Mouse (Mus musculus) limb, embryonic 14.5 days (tissue): ENCODE results near the gene Zc3h7b. TPM values are rescaled to one million over a fixed set of nuclear protein-coding genes. Genes with fewer than 3 reads are reported as not detected.

Experiments
- ATAC-seq: fragments of 200-750 bp; cut with Nextera tagmentation; 2 replicates; pipeline ENCODE4 v1.8.0; 2017; ENCODE audit warnings: low read depth, moderate number of reproducible peaks, moderate TSS enrichment; ENCODE audit not compliant: low FRiP score
- DNase-seq: peaks from one replicate; pipeline ENCODE4 v3.0.0-alpha.2; 2015; ENCODE audit warnings: low spot score
- H3K27ac ChIP-seq: fragments of 300-500 bp; sonication (generic); replicated peaks from 2 replicates; pipeline ENCODE4 v1.5.1; 2014; ENCODE audit warnings: low read depth, mild to moderate bottlenecking, low read length, moderate library complexity, mixed read lengths
- H3K27me3 ChIP-seq: fragments of 300-500 bp; sonication (generic); 2 replicates; pipeline ENCODE4 v1.6.1; 2014; ENCODE audit warnings: low read length, mixed read lengths; ENCODE audit not compliant: control insufficient read depth, insufficient read depth
- H3K36me3 ChIP-seq: fragments of 300-500 bp; sonication (generic); 2 replicates; pipeline ENCODE4 v1.6.1; 2014; ENCODE audit warnings: mild to moderate bottlenecking, low read length, moderate library complexity, mixed read lengths; ENCODE audit not compliant: control insufficient read depth, insufficient read depth
- H3K4me1 ChIP-seq: fragments of 300-500 bp; sonication (generic); 2 replicates; pipeline ENCODE4 v1.6.1; 2014; ENCODE audit warnings: antibody characterized with exemption, low read length, mixed read lengths; ENCODE audit not compliant: control insufficient read depth, insufficient read depth
- H3K4me2 ChIP-seq: fragments of 300-500 bp; sonication (generic); replicated peaks from 2 replicates; pipeline ENCODE4 v1.6.1; 2014; ENCODE audit warnings: low read depth, mild to moderate bottlenecking, low read length, moderate library complexity; ENCODE audit not compliant: severe bottlenecking
- H3K4me3 ChIP-seq: fragments of 300-500 bp; sonication (generic); replicated peaks from 2 replicates; pipeline ENCODE4 v1.5.1; 2014; ENCODE audit warnings: low read length
- H3K9ac ChIP-seq: fragments of 300-500 bp; sonication (generic); 2 replicates; pipeline ENCODE4 v1.6.1; 2014; ENCODE audit warnings: mild to moderate bottlenecking, low read depth, low read length, moderate library complexity; ENCODE audit not compliant: severe bottlenecking
- H3K9me3 ChIP-seq: fragments of 300-500 bp; sonication (generic); 2 replicates; pipeline ENCODE4 v1.6.1; 2016; ENCODE audit warnings: low read length; ENCODE audit not compliant: control insufficient read depth
- POLR2A ChIP-seq: fragments of 200-500 bp; IDR thresholded peaks from 2 replicates; pipeline ENCODE4 v1.8.0; 2012; ENCODE audit warnings: inconsistent platforms, mild to moderate bottlenecking, moderate library complexity, borderline replicate concordance; ENCODE audit not compliant: insufficient read depth, insufficient read length; ENCODE audit errors: extremely low read depth
- WGBS: fragments of 180-500 bp; shearing (Covaris S2); extraction: QIAGEN DNeasy Blood & Tissue Kit; methylation state at CpG from one replicate; pipeline ENCODE4 v1.1.7; 2014; 5-methylcytosine and 5-hydroxymethylcytosine counted together
- polyA plus RNA-seq, 2 experiments: library from polyadenylated mRNA; depleted of rRNA in 1 of 2; stranded (reverse) in 1 of 2; unstranded in 1 of 2; fragments of >200 nt; fragmentation: Nextera tagmentation in 1 of 2; extraction: Ambion mirVana in 1 of 2; gene quantifications; 2 replicates each; pipeline versions ENCODE4 v1.2.1 to v1.2.3; 2012 to 2014

Gene Zc3h7b
- polyA plus RNA-seq, 2 experiments, result 43.2 to 61.9 TPM

DNA sequence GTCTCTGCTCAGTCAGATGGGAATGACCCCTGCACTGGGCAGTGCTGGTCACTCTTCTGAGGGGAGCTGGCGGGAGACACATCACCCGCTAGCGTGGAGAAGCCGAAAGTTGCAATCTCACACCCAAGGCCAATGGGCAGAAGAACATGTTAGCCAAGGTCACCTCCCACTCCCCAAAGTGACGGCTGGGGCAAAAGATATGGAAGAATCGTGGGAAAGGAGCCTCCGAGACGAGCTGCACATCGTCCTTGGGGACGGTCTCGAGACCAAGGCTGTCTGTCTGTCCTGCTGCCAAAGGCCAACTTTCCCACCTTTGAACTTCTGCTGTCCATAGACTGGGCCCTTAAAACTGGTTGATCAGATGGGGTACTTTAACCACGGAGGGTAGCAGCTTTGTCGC lies 42.7 kb downstream of the Zc3h7b start:
- TF ChIP-seq POLR2A, result no peak
- no peak overlapping the region for H3K4me2 ChIP-seq
- H3K4me3 ChIP-seq, result no peak overlapping the region
- no peaks in the 10 kb centered on the region for H3K9me3 ChIP-seq
- peaks cover 95% of the 10 kb centered on the region for H3K36me3 ChIP-seq
- DNase-seq, result no peak
- H3K27ac ChIP-seq, result no peak overlapping the region
- WGBS, result 90% methylated on average over 13 of the region's 13 CpGs
- no peaks in the 10 kb centered on the region for H3K27me3 ChIP-seq
- H3K4me1 ChIP-seq, result no peaks in the 10 kb centered on the region
- no peak for ATAC-seq
- H3K9ac ChIP-seq, result no peak overlapping the region

DNA sequence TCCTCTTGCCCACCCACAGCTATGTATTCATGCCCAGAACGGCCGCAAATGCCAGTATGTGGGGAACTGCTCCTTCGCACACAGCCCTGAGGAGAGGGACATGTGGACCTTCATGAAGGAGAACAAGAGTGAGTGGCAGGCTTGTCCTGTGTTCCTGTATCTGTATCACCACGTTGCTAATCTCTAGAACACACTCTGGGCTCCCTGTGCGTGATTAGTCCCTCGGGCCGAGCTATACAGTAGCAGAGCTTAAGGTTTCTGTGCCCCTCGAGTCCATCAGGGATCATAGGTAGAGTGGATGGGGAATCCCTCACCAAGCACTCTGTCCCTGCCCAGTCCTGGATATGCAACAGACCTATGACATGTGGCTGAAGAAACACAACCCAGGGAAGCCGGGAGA lies 47.6 kb downstream of the Zc3h7b start:
- no peaks in the 10 kb centered on the region for H3K27me3 ChIP-seq
- no peak overlapping the region for H3K27ac ChIP-seq
- H3K36me3 ChIP-seq, result peaks cover 83% of the 10 kb centered on the region
- no peaks in the 10 kb centered on the region for H3K4me1 ChIP-seq
- no peak overlapping the region for H3K4me3 ChIP-seq
- H3K9me3 ChIP-seq, result no peaks in the 10 kb centered on the region
- DNase-seq, result no peak
- WGBS, result 92% methylated on average over 9 of the region's 9 CpGs
- H3K4me2 ChIP-seq, result no peak overlapping the region
- no peak for TF ChIP-seq POLR2A
- H3K9ac ChIP-seq, result no peak overlapping the region
- ATAC-seq, result no peak

DNA sequence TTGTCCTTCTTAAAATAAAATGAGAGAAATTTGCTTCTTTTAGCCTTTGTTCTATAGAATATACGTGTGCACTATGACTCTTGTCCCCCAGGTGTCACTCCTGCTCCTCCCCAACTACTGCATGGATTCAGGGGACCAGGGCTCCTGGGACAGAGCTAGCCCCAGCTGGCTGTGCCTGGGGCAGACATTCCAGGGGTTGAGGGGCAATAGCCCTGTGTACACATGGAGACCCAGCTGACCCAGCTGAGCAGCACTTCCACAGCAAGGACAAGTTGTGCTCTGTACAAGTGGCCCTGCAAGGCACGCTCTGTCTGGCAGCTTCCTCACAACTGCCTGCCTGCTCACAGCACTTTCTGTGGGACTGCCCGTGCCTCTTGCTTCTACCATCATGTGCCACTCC lies 51.4 kb downstream of the Zc3h7b start:
- Histone ChIP-seq H3K9ac (no peak overlapping the region), H3K4me2 (no peak overlapping the region), H3K4me3 (no peak overlapping the region), H3K27me3 (no peaks in the 10 kb centered on the region), H3K36me3 (peaks cover 58% of the 10 kb centered on the region), H3K4me1 (no peaks in the 10 kb centered on the region), H3K27ac (no peak overlapping the region), H3K9me3 (no peaks in the 10 kb centered on the region)
- no peak for ATAC-seq
- WGBS, result 74% methylated on average over 3 of the region's 3 CpGs
- no peak for DNase-seq
- TF ChIP-seq POLR2A, result no peak

DNA sequence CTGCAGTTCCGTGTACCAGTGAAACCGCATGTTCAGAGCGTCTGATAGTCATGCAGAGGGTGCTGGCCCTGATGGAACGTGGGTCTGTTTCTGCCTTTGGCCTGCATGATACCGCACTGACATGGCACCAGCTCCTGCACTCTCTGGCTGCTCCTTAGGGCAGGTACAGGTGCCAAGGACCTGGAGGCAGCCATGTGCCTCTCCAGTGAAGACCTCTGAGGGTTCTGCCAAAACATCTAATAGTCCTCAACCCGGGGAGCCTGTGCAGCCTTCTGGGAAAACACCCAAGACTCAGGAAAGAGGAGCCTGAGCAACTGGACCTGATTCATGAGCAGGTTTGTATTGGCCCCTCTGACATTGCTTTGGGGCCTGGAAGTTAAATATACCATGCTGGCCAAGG lies 53.0 kb downstream of the Zc3h7b start:
- Histone ChIP-seq H3K27ac (no peak overlapping the region), H3K36me3 (peaks cover 42% of the 10 kb centered on the region), H3K4me1 (peaks cover 8% of the 10 kb centered on the region), H3K4me2 (no peak overlapping the region), H3K4me3 (no peak overlapping the region), H3K27me3 (no peaks in the 10 kb centered on the region), H3K9me3 (no peaks in the 10 kb centered on the region), H3K9ac (no peak overlapping the region)
- WGBS, result 81% methylated on average over 6 of the region's 6 CpGs
- TF ChIP-seq POLR2A, result no peak
- ATAC-seq, result no peak
- no peak for DNase-seq

DNA sequence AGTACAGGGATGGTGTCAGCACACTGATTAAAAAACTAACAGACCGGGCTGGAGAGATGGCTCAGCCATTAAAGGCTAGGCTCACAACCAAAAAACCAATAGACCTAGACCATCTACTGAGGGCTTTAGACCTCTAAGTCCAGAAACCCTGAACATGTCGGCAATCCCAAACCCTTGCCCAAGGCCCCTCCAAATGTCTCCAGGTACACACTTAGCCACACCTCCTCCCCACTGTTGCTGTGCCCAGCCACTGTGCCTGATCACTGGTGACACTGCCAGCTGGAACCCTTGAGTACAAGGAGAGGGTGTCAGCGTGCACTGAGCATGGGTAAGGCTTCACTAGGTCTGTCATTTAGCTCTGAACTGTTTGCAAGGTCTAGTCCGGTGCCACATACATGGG lies 53.6 kb downstream of the Zc3h7b start:
- H3K9me3 ChIP-seq, result no peaks in the 10 kb centered on the region
- peaks cover 14% of the 10 kb centered on the region for H3K4me1 ChIP-seq
- no peak overlapping the region for H3K4me2 ChIP-seq
- no peak overlapping the region for H3K27ac ChIP-seq
- no peak for TF ChIP-seq POLR2A
- no peak overlapping the region for H3K4me3 ChIP-seq
- no peaks in the 10 kb centered on the region for H3K27me3 ChIP-seq
- ATAC-seq, result no peak
- H3K9ac ChIP-seq, result no peak overlapping the region
- H3K36me3 ChIP-seq, result peaks cover 36% of the 10 kb centered on the region
- 89% methylated on average over 4 of the region's 4 CpGs for WGBS
- no peak for DNase-seq

DNA sequence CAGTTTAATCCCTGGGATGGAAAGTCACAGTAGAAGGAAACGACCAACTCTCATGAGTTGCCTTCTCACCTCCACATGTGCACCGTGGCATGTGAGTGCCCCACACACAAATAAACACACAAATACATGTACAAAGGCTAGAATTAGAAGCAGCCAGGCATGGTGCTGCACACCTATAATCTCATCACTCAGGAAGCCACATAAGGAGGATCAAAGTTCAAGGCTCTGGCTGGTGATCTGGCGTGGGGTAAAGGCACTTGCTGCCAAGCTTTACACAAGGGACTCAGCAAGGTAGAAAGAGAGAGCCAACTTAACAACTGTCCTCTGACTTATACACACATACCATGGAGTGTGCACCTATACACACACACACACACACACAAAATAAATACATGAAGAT lies 55.5 kb downstream of the Zc3h7b start:
- H3K27me3 ChIP-seq, result no peaks in the 10 kb centered on the region
- no peak for TF ChIP-seq POLR2A
- peaks cover 29% of the 10 kb centered on the region for H3K4me1 ChIP-seq
- no peak for ATAC-seq
- no peaks in the 10 kb centered on the region for H3K9me3 ChIP-seq
- no peak overlapping the region for H3K27ac ChIP-seq
- peaks cover 20% of the 10 kb centered on the region for H3K36me3 ChIP-seq
- H3K4me3 ChIP-seq, result no peak overlapping the region
- no peak overlapping the region for H3K4me2 ChIP-seq
- 72% methylated on average over 3 of the region's 3 CpGs for WGBS
- DNase-seq, result no peak
- H3K9ac ChIP-seq, result no peak overlapping the region
